ENCODE assay signal across 8 mouse cellular contexts in the genomic region with DNA sequence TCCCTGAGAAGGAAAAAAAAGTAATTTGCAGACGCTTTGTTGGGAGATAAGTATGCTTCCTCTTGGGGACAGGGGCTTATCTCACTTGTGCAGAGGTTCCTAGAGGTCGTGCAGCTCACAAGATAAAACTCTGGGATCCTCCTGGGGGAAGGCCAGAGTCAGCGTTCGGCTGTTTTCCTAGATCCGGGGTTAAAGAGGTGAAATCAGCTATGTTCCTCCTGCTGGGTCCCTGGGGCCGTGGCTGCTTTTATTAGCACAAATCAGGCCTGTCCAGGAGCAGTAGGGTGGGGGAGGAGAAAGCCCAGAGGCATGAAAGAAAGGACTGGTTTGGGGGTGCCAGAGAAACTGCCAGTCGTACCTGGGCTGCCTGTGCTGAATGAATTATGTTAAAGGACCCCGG.
DNase-seq lines count a peak whose midpoint lies in the region; ATAC-seq and TF ChIP-seq lines count a peak whose summit lies in the region.

No protein-coding gene starts in this region.

- peaks cover 15% of the 10 kb centered on the region; the same call in 1 of the 2 replicates for H3K4me1 ChIP-seq in forebrain, embryonic 14.5 days (ENCODE audit: control insufficient read depth, insufficient read depth, low read length)
- H3K4me1 ChIP-seq in kidney, postnatal 0 days (replicated peaks; ENCODE audit: insufficient read depth, low read length) = peaks cover 6% of the 10 kb centered on the region; the same call in 1 of the 2 replicates
- peaks cover 22% of the 10 kb centered on the region for H3K4me1 ChIP-seq in midbrain, embryonic 15.5 days

- intact Hi-C loops in left cerebral cortex, postnatal 36 days (cut with DNase I) = no loop called here

- H3K27me3 ChIP-seq in forebrain, embryonic 14.5 days (replicated peaks; ENCODE audit: control insufficient read depth, insufficient read depth, low read length) = no peaks in the 10 kb centered on the region
- H3K27me3 ChIP-seq in kidney, postnatal 0 days (ENCODE audit: insufficient read depth, low read length) = no peaks in the 10 kb centered on the region
- H3K27me3 ChIP-seq in midbrain, embryonic 15.5 days (replicated peaks) = no peaks in the 10 kb centered on the region

- TF ChIP-seq CTCF in kidney, postnatal 0 days (IDR thresholded peaks at IDR 0.05; ENCODE audit: low read depth) = no peak

- H3K27ac ChIP-seq in forebrain, embryonic 14.5 days (ENCODE audit: low read depth, low read length) = no peak overlapping the region; the same call in 1 of the 2 replicates
- no peak overlapping the region for H3K27ac ChIP-seq in kidney, postnatal 0 days
- H3K27ac ChIP-seq in midbrain, embryonic 15.5 days = peak overlapping the region; percentile 64

- H3K4me3 ChIP-seq in forebrain, embryonic 14.5 days (ENCODE audit: low read depth, low read length) = no peak overlapping the region
- H3K4me3 ChIP-seq in kidney, postnatal 0 days (replicated peaks; ENCODE audit: low read depth, low read length) = no peak overlapping the region
- H3K4me3 ChIP-seq in midbrain, embryonic 15.5 days = no peak overlapping the region

- peak; percentile 62 for DNase-seq in embryo, embryonic 10 days (ENCODE audit: low spot score)
- no peak for DNase-seq in embryo, embryonic 9.5 days (ENCODE audit: extremely low spot score)
- DNase-seq in forebrain, embryonic 14.5 days (ENCODE audit: low spot score) = no peak
- peak; percentile 6 for DNase-seq in kidney, postnatal 0 days (ENCODE audit: low spot score)
- DNase-seq in adrenal gland, postnatal 25 days = no peak
- DNase-seq in left cerebral cortex, postnatal 36 days (ENCODE audit: low spot score in 2 of 2) = no peak

- no peaks in the 10 kb centered on the region for H3K36me3 ChIP-seq in forebrain, embryonic 14.5 days (ENCODE audit: control insufficient read depth, insufficient read depth, low read length)
- no peaks in the 10 kb centered on the region for H3K36me3 ChIP-seq in kidney, postnatal 0 days (ENCODE audit: insufficient read depth, low read length)
- H3K36me3 ChIP-seq in midbrain, embryonic 15.5 days (replicated peaks) = no peaks in the 10 kb centered on the region

- H3K4me2 ChIP-seq in forebrain, embryonic 14.5 days (ENCODE audit: low read length) = no peak overlapping the region
- no peak overlapping the region for H3K4me2 ChIP-seq in kidney, postnatal 0 days (ENCODE audit: low read length)
- peak overlapping the region; percentile 24 for H3K4me2 ChIP-seq in midbrain, embryonic 15.5 days

- peak; percentile 37 for ATAC-seq in forebrain, embryonic 14.5 days
- no peak; the same call in 1 of the 2 replicates for ATAC-seq in kidney, postnatal 0 days (replicated peaks; ENCODE audit: low FRiP score, low read depth)
- ATAC-seq in midbrain, embryonic 15.5 days (replicated peaks) = peak; percentile 70
- no peak for ATAC-seq in monocyte, adult 5-6 weeks (replicated peaks; ENCODE audit: insufficient number of reproducible peaks, low FRiP score, low TSS enrichment, poor library complexity, severe bottlenecking)

- peak overlapping the region; percentile 9; the same call in 1 of the 2 replicates for H3K9ac ChIP-seq in forebrain, embryonic 14.5 days (ENCODE audit: low read length)
- no peak overlapping the region for H3K9ac ChIP-seq in kidney, postnatal 0 days (ENCODE audit: low read depth, low read length)
- no peak overlapping the region; the same call in 1 of the 2 replicates for H3K9ac ChIP-seq in midbrain, embryonic 15.5 days

- 13% methylated on average over 8 of the region's 8 CpGs for WGBS in forebrain, embryonic 14.5 days
- WGBS in kidney, postnatal 0 days = 14% methylated on average over 8 of the region's 8 CpGs
- 5% methylated on average over 8 of the region's 8 CpGs for WGBS in midbrain, embryonic 15.5 days

- no peaks in the 10 kb centered on the region for H3K9me3 ChIP-seq in forebrain, embryonic 14.5 days (replicated peaks; ENCODE audit: control insufficient read depth, low read length)
- no peaks in the 10 kb centered on the region for H3K9me3 ChIP-seq in kidney, postnatal 0 days (replicated peaks; ENCODE audit: low read length)
- no peaks in the 10 kb centered on the region for H3K9me3 ChIP-seq in midbrain, embryonic 15.5 days

Comparison
In these comparisons a context has a peak if more than half of its experiments do, and no peak if none do; other contexts are left out.
1. DNase-seq: peak in embryo, embryonic 10 days (single experiment) and kidney, postnatal 0 days (single experiment); none in embryo, embryonic 9.5 days (single experiment), forebrain, embryonic 14.5 days (single experiment), adrenal gland, postnatal 25 days (single experiment) and left cerebral cortex, postnatal 36 days (0 of 2).
2. ATAC-seq: peak in forebrain, embryonic 14.5 days (single experiment) and midbrain, embryonic 15.5 days (single experiment); none in kidney, postnatal 0 days (single experiment) and monocyte, adult 5-6 weeks (single experiment).